Mouse (Mus musculus) induced T-regulatory cell, adult 2 months (primary cell): ENCODE data around the gene Gm10134.

Source experiments
- DNase-seq: peaks from one replicate; pipeline ENCODE4 v3.0.0-alpha.2; 2012; ENCODE audit warnings: low read depth

The Gm10134 gene

DNA sequence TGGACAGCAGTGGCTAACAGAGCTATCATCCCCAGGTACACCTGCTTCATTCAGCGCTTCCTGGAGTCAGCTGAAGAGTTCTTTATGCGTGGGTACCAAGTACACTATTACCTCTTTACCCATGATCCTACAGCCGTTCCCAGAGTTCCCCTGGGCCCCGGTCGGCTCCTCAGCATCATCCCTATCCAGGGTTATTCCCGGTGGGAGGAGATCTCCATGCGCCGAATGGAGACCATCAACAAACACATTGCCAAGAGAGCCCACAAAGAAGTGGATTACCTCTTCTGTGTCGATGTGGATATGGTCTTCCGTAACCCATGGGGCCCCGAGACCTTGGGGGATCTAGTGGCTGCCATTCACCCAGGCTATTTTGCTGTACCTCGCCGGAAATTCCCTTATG lies 1.2 kb upstream of the Gm10134 start:
- DNase-seq, result no peak

- DNase-seq, result no peak
Measured at GRCm38 (mm10) chr2:28506291-28506690, 396 bp downstream of the Gm10134 start.

- DNase-seq, result peak; percentile 60
Measured at GRCm38 (mm10) chr2:28511600-28511999, 5.7 kb downstream of the Gm10134 start.

- peak; percentile 83 for DNase-seq
Measured at GRCm38 (mm10) chr2:28512798-28513401, 7.0 kb downstream of the Gm10134 start, which contains the start of gene Ralgds. Gene Ralgds, plus strand, starts transcription at chr2:28513125.

- DNase-seq, result peak; percentile 77
Measured at GRCm38 (mm10) chr2:28513431-28514370, 7.8 kb downstream of the Gm10134 start.

- peak; percentile 99 for DNase-seq
Measured at GRCm38 (mm10) chr2:28514489-28514888, 8.6 kb downstream of the Gm10134 start.

- peak; percentile 98 for DNase-seq
Measured at GRCm38 (mm10) chr2:28517206-28517909, 11.5 kb downstream of the Gm10134 start.

- DNase-seq, result peak; percentile 95
Measured at GRCm38 (mm10) chr2:28518231-28518630, 12.3 kb downstream of the Gm10134 start.

GRCm38 (mm10) chr2:28520581-28520980 lies 14.7 kb downstream of the Gm10134 start:
- DNase-seq, result no peak

GRCm38 (mm10) chr2:28521571-28522151 lies 15.8 kb downstream of the Gm10134 start:
- no peak for DNase-seq

- peak; percentile 36 for DNase-seq
Measured at GRCm38 (mm10) chr2:28522166-28522565, 16.3 kb downstream of the Gm10134 start.

GRCm38 (mm10) chr2:28523643-28524117 lies 17.8 kb downstream of the Gm10134 start:
- DNase-seq, result peak; percentile 87

DNA sequence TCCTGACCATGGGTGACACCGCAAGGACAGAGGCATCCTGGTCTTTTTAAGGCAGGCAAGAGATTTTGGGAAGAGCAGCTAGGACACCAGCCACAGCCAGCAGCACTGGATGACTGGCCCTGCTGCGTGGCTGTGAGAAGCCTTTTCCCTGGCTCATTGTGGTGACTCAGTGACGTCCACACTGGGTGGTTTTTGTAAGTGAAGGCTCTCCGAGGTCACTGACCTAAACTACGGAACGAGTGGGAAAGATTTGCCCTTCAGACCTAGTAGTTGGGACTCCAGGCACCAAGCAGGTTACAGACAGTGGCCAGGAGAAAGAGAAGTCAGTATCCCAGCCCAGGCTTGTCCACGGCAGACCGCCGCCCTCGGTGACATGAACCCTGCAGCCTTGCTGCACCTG lies 18.5 kb downstream of the Gm10134 start:
- peak; percentile 55 for DNase-seq

DNA sequence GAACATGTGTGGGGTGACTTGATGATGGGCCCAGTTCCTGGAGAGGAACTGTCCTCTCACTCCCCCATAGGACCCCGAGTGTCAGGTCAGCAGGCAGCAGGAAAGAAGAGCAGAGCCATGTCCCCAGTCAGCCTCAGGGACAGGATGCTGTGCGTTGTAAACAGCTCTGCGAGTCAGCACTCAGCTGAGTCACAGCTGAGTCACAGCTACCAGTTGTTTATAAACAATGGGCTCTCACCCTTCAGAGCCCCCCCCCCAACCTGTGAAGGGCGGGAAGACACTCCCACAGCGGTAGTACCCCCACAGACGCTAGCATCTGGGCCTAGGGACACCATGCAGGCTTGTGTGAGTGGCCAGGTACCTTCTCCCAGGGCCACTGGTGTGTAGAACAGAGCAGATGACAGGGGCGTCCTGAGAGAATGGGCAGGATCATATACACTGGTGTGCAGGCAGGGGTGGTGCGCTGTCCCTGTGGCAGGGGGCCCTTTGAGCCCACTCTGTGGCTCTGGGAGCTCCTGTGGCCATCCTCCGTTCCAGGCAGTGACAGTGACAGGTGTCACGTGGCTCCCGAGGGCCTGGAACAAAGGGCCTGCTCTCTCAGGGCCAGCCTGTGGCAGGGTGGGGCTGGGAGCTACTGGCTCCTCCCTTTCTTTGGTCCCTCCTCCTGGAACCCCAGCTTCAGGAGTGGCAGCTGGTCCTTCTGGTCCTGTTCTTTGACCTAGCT lies 19.5 kb downstream of the Gm10134 start:
- peak; percentile 91 for DNase-seq

DNA sequence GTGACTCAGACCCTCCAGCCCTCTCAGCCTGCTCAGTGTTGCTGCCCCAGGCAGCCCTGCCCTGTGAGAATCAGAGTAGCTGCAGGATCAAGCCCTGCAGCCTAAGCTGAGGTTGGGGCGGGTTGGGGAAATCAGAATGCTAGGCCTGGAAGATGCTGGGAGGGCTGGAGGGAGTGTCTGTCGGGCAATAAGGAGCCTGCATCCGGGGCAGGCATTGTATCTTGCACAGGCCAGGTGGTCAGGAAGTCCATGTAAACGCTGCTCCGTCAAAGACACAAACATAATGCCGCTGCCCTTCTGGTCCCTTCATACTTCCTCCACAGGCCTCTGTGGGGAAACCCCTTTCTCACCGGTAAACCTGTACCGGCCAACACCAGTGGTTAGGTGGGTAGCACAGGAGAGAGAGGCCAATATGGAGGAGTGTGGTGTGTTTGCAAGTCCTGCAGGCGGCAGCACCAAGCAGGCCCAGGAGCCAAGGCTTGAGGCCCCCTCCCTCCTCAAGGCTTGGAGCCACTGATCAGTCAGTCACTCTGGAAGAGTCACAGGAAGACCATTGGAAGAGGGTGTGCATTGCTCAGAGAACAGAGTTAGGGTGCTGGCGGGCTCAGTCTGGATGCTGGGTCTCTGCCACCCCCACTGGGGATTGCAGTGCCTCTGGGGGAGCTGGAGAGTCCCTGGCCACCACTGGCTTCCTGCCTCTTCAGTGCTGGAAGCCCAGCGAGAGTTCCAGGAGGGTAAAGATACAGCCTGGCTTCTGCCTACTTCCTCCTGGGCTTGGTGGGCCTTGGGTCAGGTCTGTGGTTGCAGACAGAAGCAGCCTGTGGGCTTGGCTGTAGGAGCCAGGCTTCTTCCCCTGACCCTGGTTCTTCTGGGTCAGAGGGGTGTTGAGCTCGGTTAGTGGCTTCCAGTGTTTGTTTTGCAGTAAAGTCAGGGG lies 20.3 kb downstream of the Gm10134 start:
- DNase-seq, result peak; percentile 90

- DNase-seq, result no peak
Measured at GRCm38 (mm10) chr2:28527436-28528353, 21.8 kb downstream of the Gm10134 start.

DNA sequence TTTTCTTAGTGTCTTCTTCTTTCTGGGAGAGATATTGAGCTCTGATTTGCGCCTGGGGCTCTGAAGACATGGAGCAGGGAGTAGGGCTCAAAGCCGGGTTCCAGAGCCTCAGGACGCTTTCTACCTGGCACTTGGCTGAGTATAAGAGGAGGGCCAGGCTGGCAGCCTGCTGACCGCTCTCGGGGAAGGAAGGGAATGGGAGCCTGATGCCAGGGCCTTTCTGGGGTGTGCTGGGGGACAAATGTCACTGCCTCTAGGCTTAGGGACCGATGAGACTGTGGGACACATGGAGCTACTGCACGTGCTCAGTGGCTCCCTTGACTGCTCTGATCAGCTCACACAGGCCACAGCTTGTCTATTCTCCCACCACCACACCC lies 22.4 kb downstream of the Gm10134 start:
- no peak for DNase-seq

DNA sequence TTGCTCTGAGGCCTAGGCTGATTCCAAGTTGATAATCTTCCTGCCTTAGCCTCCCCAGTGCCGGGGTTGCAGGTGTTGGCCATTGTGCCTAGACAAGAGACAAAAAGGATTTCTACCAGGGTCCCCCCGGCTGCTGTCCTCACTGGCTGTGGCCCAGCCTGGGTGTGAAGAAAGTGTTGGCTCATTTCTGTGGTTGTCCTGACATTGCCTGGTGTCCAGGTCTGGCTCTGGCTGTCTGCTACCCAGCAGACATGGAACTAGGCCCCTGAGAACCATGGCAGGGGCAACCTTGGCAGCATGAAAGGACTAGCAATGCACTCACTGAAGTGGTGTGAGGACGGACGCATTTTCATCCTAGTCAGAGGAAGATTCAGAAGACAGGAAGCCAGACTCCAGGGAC lies 24.0 kb downstream of the Gm10134 start:
- DNase-seq, result no peak

DNA sequence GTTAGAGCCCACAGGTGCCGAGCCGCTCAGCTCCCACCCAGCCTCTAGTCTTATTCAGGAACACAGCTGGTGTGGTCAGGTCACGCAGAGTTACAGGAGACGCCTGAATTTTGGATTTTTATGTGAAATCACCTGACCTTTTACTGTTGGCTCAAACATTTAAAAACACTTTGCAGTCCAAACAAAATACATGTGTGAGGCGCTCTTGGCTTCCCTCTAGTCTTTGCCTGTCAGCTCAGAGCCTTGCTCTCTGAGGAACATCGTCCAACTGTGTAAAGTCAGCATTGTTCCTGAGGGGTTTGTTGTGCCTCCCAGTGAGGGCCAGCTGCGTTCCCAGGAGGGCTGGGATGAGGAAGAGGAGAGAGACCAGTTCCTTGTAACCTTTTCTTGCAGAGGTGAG lies 24.4 kb downstream of the Gm10134 start:
- no peak for DNase-seq
